Mouse (Mus musculus): Measurements from ENCODE around the gene Sdccag8. TPM values are rescaled to one million over a fixed set of nuclear protein-coding genes. Genes with fewer than 3 reads are reported as not detected.

The Sdccag8 gene
- polyA plus RNA-seq, 1 experiment from 2014 or later = 11.6 TPM

DNA sequence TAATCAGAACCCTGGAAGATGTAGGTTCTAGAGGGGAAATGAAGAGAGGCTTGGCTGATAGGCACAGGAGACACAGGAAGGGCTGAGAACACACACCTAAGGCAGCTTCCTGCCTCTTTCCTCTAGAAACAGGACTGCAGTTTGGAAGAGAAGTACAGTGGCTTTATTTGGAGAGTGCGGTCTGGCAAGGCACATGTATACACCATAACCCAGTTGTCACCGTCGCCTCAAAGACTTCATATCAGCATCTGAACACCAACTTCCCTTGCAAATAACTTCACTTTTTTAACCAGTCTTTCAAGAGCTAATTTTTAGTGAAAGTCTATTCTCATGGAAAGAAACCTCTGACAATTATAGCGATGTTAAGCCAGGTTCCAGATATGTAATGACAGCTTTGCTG is 177.0 kb downstream of the Sdccag8 start:
- Histone ChIP-seq H3K4me3 (no peak overlapping the region), H3K36me3 (no peaks in the 10 kb centered on the region), H3K9me3 (replicated peaks) (no peaks in the 10 kb centered on the region), H3K27ac (no peak overlapping the region), H3K27me3 (ENCODE audit: low read depth, poor library complexity, severe bottlenecking) (0 out of 2 replicates have a peak, but pooled peaks cover 6% of the 10 kb centered on the region), H3K4me1 (peaks cover 25% of the 10 kb centered on the region)
- no peak for DNase-seq (ENCODE audit: low spot score)
- WGBS = 97% methylated on average over 4 of the region's 4 CpGs

DNA sequence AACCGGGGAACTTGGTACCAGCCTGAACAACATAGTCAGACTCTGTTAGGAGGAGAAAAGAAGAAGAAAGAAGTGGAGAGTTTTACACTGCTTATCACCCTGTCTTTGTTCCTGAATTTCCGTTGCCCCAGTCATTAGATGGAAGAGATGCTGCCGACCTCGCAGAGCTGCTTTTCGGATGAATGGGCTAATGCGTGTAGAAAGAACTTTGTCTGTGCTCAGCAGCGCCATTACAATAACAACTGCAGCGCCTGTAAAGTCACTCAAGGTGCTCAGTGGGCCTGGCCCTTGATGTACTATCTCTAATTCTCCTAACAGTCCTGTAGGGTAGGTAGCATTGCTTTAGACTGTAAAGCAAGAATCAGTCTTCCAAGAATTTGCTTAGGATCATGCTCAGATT is 178.1 kb downstream of the Sdccag8 start:
- Histone ChIP-seq H3K4me3 (no peak overlapping the region), H3K36me3 (no peaks in the 10 kb centered on the region), H3K9me3 (replicated peaks) (no peaks in the 10 kb centered on the region), H3K27ac (no peak overlapping the region), H3K4me1 (peaks cover 32% of the 10 kb centered on the region), H3K27me3 (ENCODE audit: low read depth, poor library complexity, severe bottlenecking) (peaks cover 7% of the 10 kb centered on the region; the same call in 1 of the 2 replicates)
- WGBS = 86% methylated on average over 8 of the region's 8 CpGs
- DNase-seq (ENCODE audit: low spot score) = no peak

DNA sequence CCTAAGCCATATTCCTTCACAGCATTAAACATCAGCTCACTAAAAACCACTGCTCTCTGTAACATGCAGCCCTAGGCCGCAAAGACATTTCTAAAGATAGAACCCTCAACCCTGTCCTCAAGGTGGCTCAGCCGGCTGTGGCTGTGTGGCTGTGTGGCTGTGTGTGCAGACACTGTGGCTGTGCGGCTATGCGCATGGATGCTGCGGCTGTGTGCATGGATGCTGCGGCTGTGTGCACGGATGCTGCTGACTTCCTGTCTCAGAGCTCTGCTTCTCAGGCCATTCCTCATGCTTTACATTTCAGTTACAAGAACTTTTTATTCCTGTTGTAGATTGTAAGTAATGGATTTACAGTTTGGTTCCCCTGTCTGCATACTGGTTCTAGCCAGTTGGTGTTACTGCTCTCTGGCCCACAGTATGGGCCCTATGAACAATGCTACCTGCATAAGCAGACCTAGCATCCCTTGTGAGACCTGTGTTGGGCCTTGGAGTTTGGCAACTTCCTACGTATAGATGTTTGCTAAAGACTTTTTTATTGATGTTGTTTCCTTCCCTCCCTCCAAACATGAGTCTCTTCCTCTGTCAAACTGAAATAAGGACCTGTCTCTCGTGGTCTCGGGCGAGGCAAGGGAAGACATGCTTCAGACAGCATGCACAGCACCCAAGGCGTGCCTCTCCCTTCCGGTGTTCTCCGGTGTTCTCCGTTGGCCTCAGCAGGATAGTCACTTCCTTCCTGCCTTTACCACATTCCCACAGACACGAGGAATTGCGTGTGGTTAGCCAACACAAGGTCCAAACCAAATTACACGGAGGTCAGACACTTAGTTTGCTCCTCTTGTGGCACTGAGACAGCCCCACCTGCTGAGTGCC is 178.9 kb downstream of the Sdccag8 start:
- Histone ChIP-seq H3K4me1 (peaks cover 41% of the 10 kb centered on the region), H3K27me3 (ENCODE audit: low read depth, poor library complexity, severe bottlenecking) (peaks cover 14% of the 10 kb centered on the region)
- 87% methylated on average over 18 of the region's 18 CpGs for WGBS

DNA sequence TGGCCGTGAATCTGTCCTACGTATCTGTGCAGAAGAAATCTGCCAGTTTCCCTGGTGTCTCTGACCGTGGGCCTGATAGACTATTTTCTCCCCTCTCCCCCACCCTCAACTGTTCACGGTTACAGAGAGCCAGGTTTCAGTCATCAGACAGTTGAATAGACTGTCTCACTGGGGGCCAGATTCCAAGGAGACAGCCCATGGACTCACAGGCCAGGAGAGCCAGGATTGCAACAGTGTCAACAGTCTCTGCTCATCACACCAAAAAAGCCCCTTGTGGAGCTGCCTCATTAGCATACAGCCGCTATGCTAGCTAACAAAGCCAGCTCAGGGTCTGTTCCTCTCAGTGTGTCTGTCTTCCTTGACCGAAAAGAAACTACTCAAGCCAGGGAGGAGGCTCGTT is 179.6 kb downstream of the Sdccag8 start:
- H3K4me1 ChIP-seq = peaks cover 46% of the 10 kb centered on the region
- peaks cover 14% of the 10 kb centered on the region for H3K27me3 ChIP-seq (ENCODE audit: low read depth, poor library complexity, severe bottlenecking)
- no peak for DNase-seq (ENCODE audit: low spot score)
- 43% methylated on average over 7 of the region's 7 CpGs for WGBS
- no peak overlapping the region for H3K4me3 ChIP-seq
- no peaks in the 10 kb centered on the region for H3K36me3 ChIP-seq
- H3K9me3 ChIP-seq (replicated peaks) = no peaks in the 10 kb centered on the region
- H3K27ac ChIP-seq = peak overlapping the region; percentile 68; the same call in 1 of the 2 replicates

More for the DNA sequence above, 178.9 kb downstream of the Sdccag8 start:
- Histone ChIP-seq H3K9me3 (replicated peaks) (no peaks in the 10 kb centered on the region), H3K4me3 (no peak overlapping the region), H3K36me3 (no peaks in the 10 kb centered on the region), H3K27ac (peak overlapping the region; percentile 68; the same call in 1 of the 2 replicates)
- DNase-seq (ENCODE audit: low spot score) = no peak

DNA sequence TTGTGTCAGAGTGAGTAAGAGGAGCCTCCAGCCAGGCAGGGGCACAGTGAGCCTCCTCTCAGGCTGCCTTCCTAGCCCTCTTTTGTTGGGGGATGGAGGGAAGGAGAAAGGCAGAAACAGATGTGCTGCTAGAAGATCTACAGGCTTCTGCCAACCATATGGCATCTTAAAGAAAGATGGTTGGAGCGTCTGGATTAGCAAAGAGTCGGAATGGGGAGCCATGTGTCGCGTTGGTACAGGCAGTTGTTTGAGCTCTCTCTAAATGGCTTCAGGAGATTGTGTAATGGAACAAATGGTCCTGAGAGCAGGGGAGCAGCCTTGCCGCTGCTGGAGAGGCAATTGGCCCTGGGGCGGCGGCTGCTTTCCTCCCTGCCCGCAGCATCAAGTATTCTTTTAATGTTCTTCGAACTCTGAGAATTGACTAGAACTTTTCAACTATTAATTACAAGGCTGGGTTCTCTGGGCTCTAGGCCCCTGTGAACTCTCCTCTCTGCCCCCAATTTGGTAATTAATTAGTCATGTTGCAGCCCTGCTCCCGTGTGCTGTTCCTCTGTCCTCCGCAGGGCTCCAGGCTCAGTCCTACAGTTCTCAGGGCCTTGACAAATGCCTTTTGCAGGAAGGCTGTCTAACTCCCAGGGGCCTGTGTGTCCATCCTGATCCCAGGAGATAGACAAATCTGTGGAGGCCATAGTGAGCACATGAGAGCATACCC is 180.4 kb downstream of the Sdccag8 start:
- peaks cover 54% of the 10 kb centered on the region for H3K4me1 ChIP-seq
- peak; percentile 58 for DNase-seq (ENCODE audit: low spot score)

DNA sequence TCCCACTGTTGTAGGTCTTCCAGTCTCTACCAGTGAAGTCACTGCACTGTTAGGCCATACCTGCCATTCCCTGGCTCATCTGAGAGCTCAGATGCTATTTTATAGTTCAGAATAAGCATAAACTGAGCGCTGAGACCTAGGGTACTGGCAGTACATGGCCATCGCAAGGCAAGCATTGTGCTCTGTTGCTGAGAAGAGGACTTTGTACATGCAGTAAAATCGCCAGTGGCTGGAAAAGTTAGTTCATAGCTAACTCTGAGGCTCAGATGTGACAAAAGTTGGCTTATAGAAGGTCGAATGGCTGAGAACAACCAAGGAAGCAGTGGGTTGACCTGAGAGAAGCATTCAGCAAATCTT is 180.9 kb downstream of the Sdccag8 start:
- DNase-seq (ENCODE audit: low spot score) = no peak
- WGBS = 87% methylated on average over 4 of the region's 4 CpGs
- H3K36me3 ChIP-seq = no peaks in the 10 kb centered on the region
- peaks cover 55% of the 10 kb centered on the region for H3K4me1 ChIP-seq
- no peaks in the 10 kb centered on the region for H3K9me3 ChIP-seq (replicated peaks)
- peak overlapping the region; percentile 42 for H3K27ac ChIP-seq
- no peak overlapping the region for H3K4me3 ChIP-seq
- peaks cover 14% of the 10 kb centered on the region for H3K27me3 ChIP-seq (ENCODE audit: low read depth, poor library complexity, severe bottlenecking)

More for the DNA sequence above, 180.4 kb downstream of the Sdccag8 start:
- WGBS = 15% methylated on average over 11 of the region's 11 CpGs
- Histone ChIP-seq H3K27me3 (ENCODE audit: low read depth, poor library complexity, severe bottlenecking) (peaks cover 14% of the 10 kb centered on the region), H3K36me3 (no peaks in the 10 kb centered on the region), H3K9me3 (replicated peaks) (no peaks in the 10 kb centered on the region), H3K27ac (peak overlapping the region; percentile 68), H3K4me3 (no peak overlapping the region)

DNA sequence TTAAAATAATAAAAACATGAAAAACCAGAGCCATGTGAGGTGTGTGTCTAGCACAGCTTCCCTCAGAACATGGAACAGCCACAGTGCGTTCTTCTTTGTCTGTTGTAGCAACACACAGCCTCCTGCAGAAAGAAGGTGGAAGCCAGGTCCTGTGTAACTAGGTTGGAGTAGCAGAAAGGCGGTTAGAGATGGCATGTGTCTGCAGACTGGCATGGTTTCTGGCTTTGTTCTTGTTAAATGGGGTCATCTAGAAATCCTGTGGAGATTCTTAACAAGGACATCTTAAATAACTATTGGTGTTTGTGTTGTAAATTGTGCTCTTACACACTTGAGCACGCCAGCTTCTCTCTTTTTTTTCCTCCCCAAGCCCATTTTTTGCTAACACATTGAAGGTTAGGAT is 181.7 kb downstream of the Sdccag8 start:
- DNase-seq (ENCODE audit: low spot score) = no peak
- Histone ChIP-seq H3K4me3 (no peak overlapping the region), H3K4me1 (peaks cover 55% of the 10 kb centered on the region), H3K27me3 (ENCODE audit: low read depth, poor library complexity, severe bottlenecking) (peaks cover 16% of the 10 kb centered on the region), H3K27ac (no peak overlapping the region), H3K36me3 (no peaks in the 10 kb centered on the region), H3K9me3 (replicated peaks) (no peaks in the 10 kb centered on the region)
- WGBS = 93% methylated on average over 3 of the region's 3 CpGs

DNA sequence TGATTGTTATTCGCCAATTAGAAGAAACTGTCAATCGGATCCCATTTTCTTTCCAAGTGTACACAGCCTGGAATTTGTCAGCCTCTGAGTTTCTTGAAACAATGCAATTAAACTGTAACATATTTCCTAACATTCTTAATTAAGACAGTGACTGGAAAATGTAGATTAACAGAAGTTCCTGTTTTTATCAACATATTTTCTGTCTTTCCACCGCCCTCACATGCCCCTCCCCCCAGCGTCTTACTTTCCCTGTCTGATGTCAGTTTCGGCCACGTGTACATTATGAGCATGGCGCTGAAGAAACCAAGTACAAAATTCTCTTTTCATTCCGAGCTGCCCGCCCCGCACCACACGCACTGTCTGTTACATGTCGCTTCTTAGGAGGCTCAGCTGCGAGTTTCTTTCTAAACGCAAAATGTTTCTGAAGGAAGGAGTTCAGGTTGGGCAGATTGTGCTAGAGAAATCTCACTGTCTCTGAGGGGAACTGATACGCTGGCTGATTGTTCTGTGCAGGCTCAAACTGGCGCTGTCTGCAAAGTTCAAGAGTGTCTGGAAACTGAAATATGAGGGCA is 182.3 kb downstream of the Sdccag8 start:
- Histone ChIP-seq H3K36me3 (no peaks in the 10 kb centered on the region), H3K27ac (peak overlapping the region; percentile 56), H3K4me1 (peaks cover 55% of the 10 kb centered on the region), H3K4me3 (no peak overlapping the region), H3K9me3 (replicated peaks) (no peaks in the 10 kb centered on the region), H3K27me3 (ENCODE audit: low read depth, poor library complexity, severe bottlenecking) (peaks cover 21% of the 10 kb centered on the region)
- 66% methylated on average over 16 of the region's 16 CpGs for WGBS
- peak; percentile 38 for DNase-seq (ENCODE audit: low spot score)

DNA sequence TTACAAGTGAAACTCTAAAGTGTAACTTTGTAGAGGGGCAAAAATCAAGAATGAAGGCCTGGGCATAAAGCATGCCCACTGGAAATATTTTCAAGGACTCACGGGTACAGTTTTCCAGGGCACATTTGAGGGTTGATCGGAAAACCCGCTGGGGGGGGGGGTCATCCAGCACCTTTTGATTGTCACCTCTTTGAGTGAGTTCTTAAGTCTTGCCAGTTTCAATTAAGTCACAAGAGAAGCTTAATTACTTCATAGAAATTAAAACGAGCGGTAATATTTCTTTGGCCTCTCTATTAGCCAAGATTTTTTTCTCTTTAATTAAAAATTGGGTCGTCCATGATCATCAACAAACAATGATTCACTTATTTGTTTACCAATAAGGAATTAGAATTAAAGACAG is 182.8 kb downstream of the Sdccag8 start:
- no peak for DNase-seq (ENCODE audit: low spot score)
- Histone ChIP-seq H3K4me3 (no peak overlapping the region), H3K27me3 (ENCODE audit: low read depth, poor library complexity, severe bottlenecking) (peaks cover 21% of the 10 kb centered on the region), H3K27ac (peak overlapping the region; percentile 56; the same call in 1 of the 2 replicates), H3K36me3 (no peaks in the 10 kb centered on the region), H3K9me3 (replicated peaks) (no peaks in the 10 kb centered on the region), H3K4me1 (peaks cover 55% of the 10 kb centered on the region)
- WGBS = 52% methylated on average over 6 of the region's 6 CpGs

DNA sequence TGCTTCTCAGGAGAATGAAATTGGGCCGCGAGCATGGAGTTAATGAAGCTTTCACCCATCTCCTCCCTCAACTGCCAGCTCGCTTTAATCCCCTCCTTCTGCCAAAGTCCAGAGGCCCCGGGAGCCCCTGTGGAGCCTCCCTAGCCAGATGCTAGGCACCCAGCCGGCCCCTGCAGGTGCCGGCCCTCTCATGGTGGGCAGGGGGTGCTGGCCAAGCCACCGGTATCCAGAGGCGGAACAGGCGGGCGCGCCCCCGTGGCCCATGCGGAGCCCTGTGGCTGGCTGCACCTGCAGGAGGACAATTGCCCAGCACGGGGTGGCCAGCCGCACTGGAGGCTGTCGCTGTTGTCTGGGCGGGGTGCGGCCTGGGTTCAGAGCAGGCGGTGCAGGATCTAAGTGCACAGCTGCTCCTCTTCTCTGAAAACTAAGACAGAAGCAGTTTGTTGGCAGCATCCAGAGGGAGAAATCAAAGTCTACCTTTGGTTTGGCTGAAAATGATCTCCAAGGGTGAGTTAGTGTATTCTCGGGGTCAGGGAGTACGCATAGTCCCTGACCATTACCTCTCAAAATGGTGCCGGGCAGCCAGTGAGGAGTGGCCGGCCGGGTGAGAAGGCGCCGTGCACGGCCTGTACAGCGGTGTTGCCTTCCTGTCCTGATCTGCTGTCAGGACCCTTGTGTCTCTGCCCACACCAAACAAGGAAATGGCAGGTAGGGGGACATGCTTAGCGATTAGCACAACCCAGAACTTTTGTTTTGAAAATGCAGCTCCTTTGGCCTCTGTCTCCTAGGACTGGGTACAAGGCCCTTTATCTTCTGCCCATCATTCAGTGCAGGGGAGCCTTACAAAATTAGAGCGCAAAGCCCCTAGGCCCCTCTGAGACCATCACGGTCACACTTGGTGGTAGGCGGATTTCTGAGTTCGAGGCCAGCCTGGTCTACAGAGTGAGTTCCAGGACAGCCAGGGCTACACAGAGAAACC is 183.5 kb downstream of the Sdccag8 start:
- Histone ChIP-seq H3K27me3 (ENCODE audit: low read depth, poor library complexity, severe bottlenecking) (peaks cover 21% of the 10 kb centered on the region), H3K27ac (0 out of 2 replicates have a peak overlapping the region, but pooled peaks have one; percentile 53), H3K4me1 (peaks cover 55% of the 10 kb centered on the region), H3K4me3 (peak overlapping the region; percentile 26), H3K36me3 (no peaks in the 10 kb centered on the region), H3K9me3 (replicated peaks) (no peaks in the 10 kb centered on the region)
- WGBS = 39% methylated on average over 33 of the region's 33 CpGs
- peak; percentile 57 for DNase-seq (ENCODE audit: low spot score)

DNA sequence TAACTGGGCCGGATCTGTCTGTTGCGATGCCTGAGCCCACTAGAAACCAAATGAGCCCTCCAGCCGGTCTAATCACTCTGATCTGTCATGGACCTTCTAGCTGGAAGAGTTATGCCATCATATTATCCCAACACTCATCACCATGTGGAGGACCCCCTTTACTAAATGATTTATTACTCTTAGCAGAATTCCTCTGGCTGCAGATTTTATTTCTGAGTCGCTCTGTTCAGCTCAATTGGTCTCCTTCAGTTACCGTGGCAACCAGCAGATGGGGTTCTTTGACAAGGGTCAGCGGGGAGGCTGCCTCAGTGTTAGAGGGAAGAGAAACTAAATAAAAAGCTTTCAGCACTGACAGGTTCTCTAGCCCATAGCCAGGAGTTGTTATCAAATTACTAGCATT is 184.6 kb downstream of the Sdccag8 start:
- DNase-seq (ENCODE audit: low spot score) = peak; percentile 58
- 24% methylated on average over 6 of the region's 6 CpGs for WGBS
- Histone ChIP-seq H3K27me3 (ENCODE audit: low read depth, poor library complexity, severe bottlenecking) (peaks cover 21% of the 10 kb centered on the region), H3K36me3 (no peaks in the 10 kb centered on the region), H3K4me1 (peaks cover 47% of the 10 kb centered on the region), H3K27ac (no peak overlapping the region), H3K9me3 (replicated peaks) (no peaks in the 10 kb centered on the region), H3K4me3 (no peak overlapping the region)

DNA sequence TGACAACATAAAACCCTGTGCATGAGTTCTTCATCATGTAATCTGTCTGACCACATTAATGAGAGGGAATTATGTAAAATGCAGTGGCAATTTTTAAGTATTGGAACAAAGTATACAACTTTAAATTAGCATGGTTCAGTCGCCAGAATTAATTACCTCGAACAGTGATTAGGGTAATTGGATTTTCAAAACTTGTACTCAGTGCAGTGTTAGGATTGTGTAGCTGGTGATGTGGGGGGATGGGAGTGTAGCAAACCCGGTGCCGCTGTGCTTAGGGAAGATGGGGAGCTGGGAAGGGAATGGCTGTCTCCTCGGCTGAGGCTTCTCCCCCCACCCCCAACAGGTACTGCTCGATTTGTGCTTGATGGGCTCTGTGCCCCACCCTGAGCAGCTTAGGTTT is 188.5 kb downstream of the Sdccag8 start:
- H3K4me3 ChIP-seq = no peak overlapping the region
- H3K27me3 ChIP-seq (ENCODE audit: low read depth, poor library complexity, severe bottlenecking) = peaks cover 10% of the 10 kb centered on the region
- no peak for DNase-seq (ENCODE audit: low spot score)
- no peaks in the 10 kb centered on the region for H3K36me3 ChIP-seq
- WGBS = 71% methylated on average over 6 of the region's 6 CpGs
- H3K9me3 ChIP-seq (replicated peaks) = no peaks in the 10 kb centered on the region
- H3K4me1 ChIP-seq = peaks cover 18% of the 10 kb centered on the region
- H3K27ac ChIP-seq = no peak overlapping the region
